Mouse (Mus musculus): ENCODE measurements around the gene Csrnp3.
"Not testable (repeated sequence)": the region's sequence is repeated elsewhere in the genome, so short reads cannot be mapped to it uniquely, and the experiment has no call there.

The Csrnp3 gene

GRCm38 (mm10) chr2:65845551-65845950 is at the start of gene Csrnp3:
Gene Csrnp3, plus strand, starts transcription at chr2:65845767.
- no peak for DNase-seq (ENCODE audit: low read depth, low spot score)

DNA sequence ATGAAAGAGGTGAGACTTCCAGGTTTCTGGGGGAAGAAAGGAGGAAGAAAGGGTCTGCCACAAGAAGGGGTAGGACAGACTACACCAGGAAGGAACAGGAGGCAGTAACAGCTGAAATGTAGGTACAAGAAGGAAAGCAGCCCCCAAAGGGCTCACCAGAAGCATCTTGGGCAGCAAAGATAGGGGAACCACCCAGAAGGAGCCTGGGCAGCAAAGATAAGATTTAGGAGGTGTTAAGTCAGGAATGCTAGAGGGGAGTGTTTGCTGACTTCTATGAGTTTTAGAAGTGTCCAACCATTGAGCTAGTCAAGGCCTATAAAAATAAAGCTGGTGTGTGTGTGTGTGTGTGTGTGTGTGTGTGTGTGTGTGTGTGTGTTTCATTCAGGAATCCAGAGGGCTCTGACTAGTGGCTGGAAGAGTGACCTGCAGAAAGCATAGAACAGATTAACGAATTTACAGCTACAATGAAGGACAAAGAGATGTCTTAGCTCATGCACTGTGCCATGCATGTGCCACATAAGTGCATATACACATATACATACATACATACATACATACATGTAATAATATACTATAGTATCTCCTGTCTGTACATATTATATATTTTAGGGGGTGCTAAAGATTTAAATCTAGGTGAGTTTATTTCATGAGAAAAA is 44.4 kb upstream of the Csrnp3 start:
- DNase-seq (ENCODE audit: low read depth, low spot score) = peak; percentile 80

GRCm38 (mm10) chr2:65806556-65806955 is 39.0 kb upstream of the Csrnp3 start:
- DNase-seq (ENCODE audit: low read depth, low spot score) = no peak

DNA sequence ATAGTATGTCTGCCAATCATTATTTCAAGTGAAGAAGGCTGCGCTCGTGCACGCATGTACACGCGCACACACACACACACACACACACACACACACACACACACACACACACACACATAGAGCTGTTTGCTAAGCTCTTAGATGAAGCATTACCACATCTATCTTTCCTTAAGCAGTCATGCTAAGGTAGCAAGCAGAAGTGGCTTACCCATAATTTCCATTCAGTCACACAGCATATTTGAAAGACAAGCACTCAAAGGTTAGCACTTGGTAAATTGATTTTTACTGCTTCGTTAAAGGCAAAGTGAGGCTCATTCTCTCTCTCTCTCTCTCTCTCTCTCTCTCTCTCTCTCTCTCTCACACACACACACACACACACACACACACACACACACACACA is 34.4 kb upstream of the Csrnp3 start:
- DNase-seq (ENCODE audit: low read depth, low spot score) = not testable (repeated sequence)

DNA sequence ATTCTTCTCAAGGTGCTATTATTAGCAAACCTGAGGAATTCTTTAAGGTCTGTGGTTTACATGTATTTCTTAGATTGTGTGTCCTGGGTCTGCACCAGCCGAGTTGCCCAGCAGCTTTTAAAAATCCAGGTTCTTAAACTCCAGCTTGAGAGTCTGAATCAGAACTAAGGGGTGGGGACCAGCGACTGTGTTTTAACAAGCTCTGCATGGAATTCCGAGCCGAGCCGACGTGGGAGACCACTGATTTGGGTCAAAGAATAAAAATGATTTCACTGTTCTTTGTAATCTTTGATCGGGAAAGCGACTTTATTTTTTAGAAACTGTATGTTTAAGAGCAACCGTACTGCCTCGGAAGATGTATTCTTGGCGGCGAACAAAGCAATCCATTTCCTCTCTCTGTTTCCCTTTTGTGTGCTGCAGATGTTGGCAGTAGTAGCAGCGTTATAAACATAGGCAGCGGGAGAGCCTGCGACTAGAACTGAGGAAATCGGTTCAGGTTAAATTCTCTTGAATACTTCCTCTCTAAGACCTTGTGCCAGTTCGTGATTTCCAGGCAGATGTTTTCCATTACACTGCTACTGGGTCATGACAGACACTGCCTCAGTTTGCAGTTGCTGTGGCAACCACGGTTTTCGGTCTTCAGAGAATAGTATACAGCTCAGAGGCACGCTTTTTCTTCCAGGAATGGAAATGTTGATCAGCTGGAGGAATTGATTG is 27.3 kb upstream of the Csrnp3 start:
- DNase-seq (ENCODE audit: low read depth, low spot score) = no peak

- peak; percentile 73 for DNase-seq (ENCODE audit: low read depth, low spot score)
Observed at GRCm38 (mm10) chr2:65820114-65820769, 25.3 kb upstream of the Csrnp3 start.

DNA sequence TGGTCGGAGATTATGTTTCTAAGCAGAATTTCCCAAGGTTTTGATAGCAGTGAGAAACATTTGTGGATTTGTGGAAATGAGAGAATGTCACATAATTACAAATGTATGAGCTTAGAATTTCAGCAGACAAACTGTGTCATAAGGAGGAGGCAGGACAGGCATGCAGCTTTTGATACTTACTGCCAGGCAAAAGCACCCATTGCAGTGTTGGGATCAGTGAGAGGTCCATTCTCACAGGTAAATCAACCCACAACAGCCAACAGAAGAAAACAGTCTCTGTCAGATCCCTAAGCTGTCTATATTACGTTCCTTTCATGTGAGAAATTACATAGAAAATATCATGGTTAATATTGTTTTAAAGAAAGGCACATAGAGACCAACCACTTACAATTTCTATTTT is 19.3 kb upstream of the Csrnp3 start:
- no peak for DNase-seq (ENCODE audit: low read depth, low spot score)

DNA sequence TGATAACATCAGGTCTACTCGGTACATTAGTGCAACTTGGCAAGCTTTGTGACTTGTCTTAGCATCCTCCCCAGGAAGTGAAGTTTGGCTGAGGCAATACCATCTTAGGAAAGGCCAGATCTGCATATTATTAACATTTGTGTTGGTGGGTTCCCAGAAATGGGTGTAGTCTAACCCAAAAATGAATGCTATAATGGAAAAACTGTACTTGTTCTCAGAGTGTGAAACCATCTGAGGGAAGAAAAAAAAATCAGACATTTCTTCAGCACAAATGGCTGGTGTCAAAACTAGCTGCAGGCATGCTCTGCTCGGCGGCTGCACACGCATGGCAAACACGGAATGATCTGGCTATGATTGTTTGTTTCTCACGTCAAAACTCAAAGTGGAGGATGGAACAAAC is 18.8 kb upstream of the Csrnp3 start:
- DNase-seq (ENCODE audit: low read depth, low spot score) = no peak

DNA sequence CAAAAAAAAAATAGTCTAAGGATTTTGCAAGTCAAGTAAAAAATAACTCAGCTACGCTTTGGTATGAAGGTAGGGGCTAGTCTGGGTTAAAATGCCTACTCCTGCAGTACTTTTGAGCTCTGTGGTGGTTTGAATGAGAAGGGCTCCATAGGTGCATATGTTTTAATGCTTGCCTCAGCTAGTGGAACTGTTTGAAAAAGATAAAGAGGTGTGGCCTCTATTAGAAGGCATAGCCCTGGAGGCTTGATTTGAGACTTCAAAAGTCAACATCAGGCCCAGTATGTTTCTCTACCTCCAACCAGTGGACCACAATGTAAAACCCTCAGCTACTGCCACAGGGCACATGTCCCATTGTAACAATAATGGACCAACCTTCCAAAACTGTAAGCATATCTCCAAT is 16.9 kb upstream of the Csrnp3 start:
- DNase-seq (ENCODE audit: low read depth, low spot score) = no peak

DNA sequence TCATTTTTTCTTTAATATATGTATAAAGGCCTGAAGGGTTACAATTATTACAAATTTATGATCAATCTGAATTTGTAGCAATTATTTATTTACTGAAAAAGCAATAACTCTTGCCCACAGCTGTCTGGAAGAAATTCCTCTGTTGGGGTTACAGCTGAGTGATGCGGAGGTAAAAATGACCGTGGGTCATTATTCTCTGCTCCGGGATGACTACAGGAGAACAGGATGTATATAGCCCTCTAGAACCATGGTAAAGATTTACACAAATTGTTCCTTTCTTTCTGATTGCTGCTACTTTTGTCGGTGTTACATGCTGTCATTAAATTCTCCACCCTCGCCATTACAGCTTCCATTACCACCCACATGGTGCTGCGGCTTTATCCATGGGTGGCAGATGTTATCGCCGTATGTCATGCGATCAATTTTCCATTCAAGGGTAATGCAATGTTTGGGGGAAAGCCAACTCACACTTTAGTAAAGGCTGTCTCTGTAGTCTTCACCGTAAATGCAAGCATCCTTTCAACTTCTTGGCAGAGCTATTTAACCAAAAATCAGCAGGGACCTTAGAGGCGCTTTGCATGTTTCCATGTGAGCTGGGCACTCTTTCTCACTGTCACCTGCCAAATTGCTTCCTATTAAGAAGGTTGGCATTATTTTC is 12.7 kb upstream of the Csrnp3 start:
- no peak for DNase-seq (ENCODE audit: low read depth, low spot score)

DNA sequence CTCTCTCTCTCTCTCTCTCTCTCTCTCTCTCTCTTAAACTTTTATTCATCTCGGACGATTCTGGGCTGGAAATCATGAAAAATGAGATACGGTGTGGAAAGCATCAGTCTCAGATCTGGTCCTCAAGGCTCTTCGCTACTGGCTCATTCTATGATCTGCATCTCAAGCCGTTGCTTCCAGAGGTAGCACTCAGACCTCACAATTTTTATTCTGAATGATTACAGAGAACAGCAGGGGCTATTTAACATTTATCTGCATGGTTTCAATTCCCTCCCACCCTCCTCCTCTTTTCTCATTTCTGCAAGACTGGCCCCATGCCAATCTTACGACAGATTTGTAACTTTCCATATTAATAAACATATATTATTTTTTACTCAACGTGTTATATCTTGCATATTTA is 12.1 kb upstream of the Csrnp3 start:
- no peak for DNase-seq (ENCODE audit: low read depth, low spot score)

- no peak for DNase-seq (ENCODE audit: low read depth, low spot score)
Observed at GRCm38 (mm10) chr2:65841606-65842005, 4.0 kb upstream of the Csrnp3 start.

GRCm38 (mm10) chr2:65842356-65842755 is 3.2 kb upstream of the Csrnp3 start:
- no peak for DNase-seq (ENCODE audit: low read depth, low spot score)

- DNase-seq (ENCODE audit: low read depth, low spot score) = no peak
Observed at GRCm38 (mm10) chr2:65846000-65846755, 611 bp downstream of the Csrnp3 start.

DNA sequence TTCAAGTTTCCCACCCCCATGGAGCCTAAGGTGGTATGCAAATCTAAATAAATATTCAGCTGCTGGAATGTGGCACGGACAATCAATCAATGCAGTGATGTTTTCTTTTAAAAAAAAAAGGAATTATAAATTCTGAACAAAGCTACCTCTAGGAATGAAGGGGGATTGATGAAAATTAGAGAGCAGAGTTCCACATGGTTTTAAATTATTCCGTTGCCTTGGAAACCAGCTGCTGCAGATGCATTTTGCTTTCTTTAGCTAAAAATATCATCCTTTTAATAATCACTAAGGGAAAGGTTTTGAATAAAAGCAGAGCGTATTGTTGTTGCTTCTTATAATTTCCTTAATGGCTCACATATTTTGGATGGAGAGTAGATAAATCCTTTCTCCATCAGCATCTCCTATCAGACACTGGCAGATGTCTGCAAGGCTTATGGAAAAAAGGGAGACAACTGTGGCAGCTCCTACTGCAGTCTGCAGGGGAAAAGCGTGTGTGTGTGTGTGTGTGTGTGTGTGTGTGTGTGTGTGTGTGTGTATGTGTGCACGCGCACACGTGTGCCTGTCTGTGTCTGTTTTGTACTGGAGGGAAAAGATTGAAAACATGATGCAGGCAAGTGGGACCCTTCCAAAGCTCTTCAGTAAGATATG is 2.0 kb downstream of the Csrnp3 start:
- DNase-seq (ENCODE audit: low read depth, low spot score) = no peak

DNA sequence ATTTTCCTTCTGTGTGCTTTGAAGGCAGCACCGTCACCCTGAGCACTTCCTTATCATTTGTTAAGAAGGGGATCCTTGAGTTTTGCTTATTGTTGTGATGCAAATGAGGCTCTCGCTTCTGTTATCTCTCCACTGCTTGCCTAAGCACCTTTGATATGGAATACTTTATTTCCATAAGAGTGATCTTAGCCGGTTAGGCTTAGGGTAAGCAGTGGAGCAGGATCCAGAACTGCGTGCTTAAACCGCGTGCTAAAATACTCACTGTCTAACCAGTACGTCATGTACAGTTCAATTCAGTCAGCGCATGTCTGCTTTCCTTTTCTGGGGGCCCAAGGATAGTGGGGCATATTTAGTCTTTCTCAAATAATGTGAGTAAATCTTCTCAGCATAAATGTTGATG is 3.1 kb downstream of the Csrnp3 start:
- DNase-seq (ENCODE audit: low read depth, low spot score) = no peak

- DNase-seq (ENCODE audit: low read depth, low spot score) = not testable (repeated sequence)
Observed at GRCm38 (mm10) chr2:65850282-65850681, 4.7 kb downstream of the Csrnp3 start.

DNA sequence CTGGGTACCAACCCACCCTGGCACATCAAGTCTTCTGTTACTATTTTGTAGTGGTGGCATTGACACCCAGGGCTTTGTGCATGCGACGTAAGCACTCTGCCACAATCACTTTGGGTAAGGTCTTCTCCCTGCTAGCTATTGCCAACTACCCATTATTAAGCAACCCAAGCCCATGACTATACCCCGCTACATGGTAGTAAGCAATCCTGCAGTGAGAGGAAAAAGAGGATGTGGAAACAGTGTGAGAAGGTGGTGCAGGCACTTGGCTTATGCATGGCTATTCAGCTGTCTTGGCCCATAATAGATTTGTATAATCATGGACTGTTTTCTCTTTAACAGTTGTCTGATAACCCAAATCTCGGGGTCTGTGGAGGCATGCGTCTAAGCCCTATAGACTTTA is 11.2 kb downstream of the Csrnp3 start:
- no peak for DNase-seq (ENCODE audit: low read depth, low spot score)

DNA sequence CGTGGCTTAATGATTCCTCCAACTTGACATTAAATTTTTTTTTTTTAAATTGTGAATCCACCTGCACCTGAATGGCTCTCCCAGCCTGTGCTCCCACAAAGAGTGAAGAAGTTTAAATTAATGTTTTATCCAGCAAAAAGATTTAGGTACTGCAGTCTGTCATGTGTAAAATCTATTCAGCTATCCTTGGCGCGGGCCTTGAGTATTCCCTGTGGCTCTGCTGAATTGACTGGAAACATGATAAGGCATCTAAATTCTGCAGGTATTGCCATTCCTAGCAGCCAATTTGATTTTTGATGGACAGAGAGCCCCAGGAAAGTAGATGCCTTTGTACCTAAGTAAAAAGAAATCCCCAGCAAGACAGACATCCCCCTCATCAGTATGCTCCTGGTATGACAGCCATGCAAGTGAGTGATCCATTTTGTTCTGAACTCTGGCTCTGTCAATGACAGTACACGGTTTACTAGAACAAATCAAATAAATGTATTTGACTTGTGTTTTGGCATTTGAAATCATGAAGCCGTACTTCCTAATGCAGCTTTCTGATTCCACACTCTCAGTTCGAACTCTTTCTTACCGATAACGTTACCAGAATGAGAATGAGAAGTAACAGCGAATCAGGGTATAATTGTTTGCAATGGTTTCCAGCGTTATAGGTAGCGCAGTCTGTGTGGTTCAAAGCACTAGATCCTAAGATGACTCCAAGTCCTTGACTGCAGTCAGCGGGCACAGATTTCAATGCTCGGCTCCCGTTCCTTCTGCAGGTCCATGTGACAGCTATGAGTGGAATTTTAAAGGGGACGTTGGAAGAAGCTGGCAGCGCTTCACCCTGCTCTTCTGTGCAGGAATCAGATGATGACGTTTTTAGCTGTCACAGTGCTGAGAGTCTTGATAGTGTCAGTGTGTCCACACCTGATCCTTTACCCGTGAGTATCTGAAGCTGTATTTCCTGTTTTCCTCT is 14.5 kb downstream of the Csrnp3 start:
- no peak for DNase-seq (ENCODE audit: low read depth, low spot score)

GRCm38 (mm10) chr2:65864778-65865339 is 19.3 kb downstream of the Csrnp3 start:
- no peak for DNase-seq (ENCODE audit: low read depth, low spot score)

All from c-Kit-negative CD71-positive TER-119-positive erythroid progenitor cells, embryonic 14.5 days (primary cell).